Comparison of ENCODE assay signal across 14 mouse cellular contexts in genomic region chr16:77760479-77760878, GRCm38 (mm10).
DNase-seq lines count a peak whose midpoint lies in the region; ATAC-seq and TF ChIP-seq lines count a peak whose summit lies in the region.
"Had no signal": no experiment of that assay in that cellular context is flagged by ENCODE, and none has a peak within 500 bp of the region (broad histone marks: within the 10 kb centered on the region; RNA-seq: fewer than 3 reads in every experiment).

No protein-coding gene starts in this region.

- peak; percentile 72 for ATAC-seq in hindbrain, embryonic 15.5 days (ENCODE audit: low FRiP score, low read depth)
- ATAC-seq in neural tube, embryonic 14.5 days (ENCODE audit: low read depth): peak; percentile 53; the same call in 1 of the 2 replicates
- no peak for ATAC-seq in granulocyte monocyte progenitor cell, adult 5-6 weeks (replicated peaks; ENCODE audit: poor library complexity, severe bottlenecking)
- ATAC-seq: intestine, postnatal 0 days; liver, postnatal 0 days had no signal

- H3K4me1 ChIP-seq in hindbrain, embryonic 15.5 days (replicated peaks): peaks cover 21% of the 10 kb centered on the region
- H3K4me1 ChIP-seq in neural tube, embryonic 14.5 days (ENCODE audit: control insufficient read depth, insufficient read depth, low read length): peaks cover 9% of the 10 kb centered on the region; the same call in 1 of the 2 replicates
- H3K4me1 ChIP-seq: limb, embryonic 13.5 days had no signal

- WGBS in hindbrain, embryonic 15.5 days: 45% methylated on average over 4 of the region's 4 CpGs
- 38% methylated on average over 4 of the region's 4 CpGs for WGBS in neural tube, embryonic 14.5 days

- intact Hi-C loops in left cerebral cortex, adult 2 months (cut with DNase I): no loop called here
- intact Hi-C loops in left cerebral cortex, postnatal 14 days (cut with DNase I): no loop called here

- H3K4me2 ChIP-seq in hindbrain, embryonic 15.5 days: peak overlapping the region; percentile 46
- H3K4me2 ChIP-seq in neural tube, embryonic 14.5 days (ENCODE audit: low read depth, low read length): peak overlapping the region; percentile 35; the same call in 1 of the 2 replicates
- H3K4me2 ChIP-seq: limb, embryonic 13.5 days had no signal

- no peak for DNase-seq in left cerebral cortex, adult 2 months (ENCODE audit: extremely low spot score in 1 of 2, low spot score in 2 of 2)
- no peak for DNase-seq in left cerebral cortex, postnatal 14 days (ENCODE audit: low spot score in 2 of 2)
- peak; percentile 80 for DNase-seq in fat pad, adult 2 months (ENCODE audit: extremely low read depth, low read depth, low spot score)
- no peak for DNase-seq in gastrocnemius, postnatal 25 days
- DNase-seq: liver, postnatal 0 days; retina, postnatal 1 day; spleen, adult 18-20 months; thymus, adult 18-20 months had no signal

- no peaks in the 10 kb centered on the region for H3K36me3 ChIP-seq in hindbrain, embryonic 15.5 days
- H3K36me3 ChIP-seq in neural tube, embryonic 14.5 days (ENCODE audit: control insufficient read depth, insufficient read depth, low read length): no peaks in the 10 kb centered on the region
- H3K36me3 ChIP-seq: limb, embryonic 13.5 days had no signal

- no peaks in the 10 kb centered on the region for H3K9me3 ChIP-seq in hindbrain, embryonic 15.5 days
- no peaks in the 10 kb centered on the region for H3K9me3 ChIP-seq in neural tube, embryonic 14.5 days (ENCODE audit: control insufficient read depth, low read length)
- H3K9me3 ChIP-seq: limb, embryonic 13.5 days had no signal

- 0 out of 2 replicates have a peak overlapping the region, but pooled peaks have one; percentile 9 for H3K27ac ChIP-seq in left cerebral cortex, adult 2 months
- H3K27ac ChIP-seq in hindbrain, embryonic 15.5 days (replicated peaks): peak overlapping the region; percentile 88
- peak overlapping the region; percentile 89 for H3K27ac ChIP-seq in neural tube, embryonic 14.5 days (ENCODE audit: low read depth, low read length)
- H3K27ac ChIP-seq: limb, embryonic 13.5 days had no signal

- no peaks in the 10 kb centered on the region for H3K27me3 ChIP-seq in hindbrain, embryonic 15.5 days
- H3K27me3 ChIP-seq in neural tube, embryonic 14.5 days (ENCODE audit: control insufficient read depth, insufficient read depth, low read length): no peaks in the 10 kb centered on the region
- H3K27me3 ChIP-seq: limb, embryonic 13.5 days had no signal

- H3K9ac ChIP-seq in hindbrain, embryonic 15.5 days: no peak overlapping the region
- H3K9ac ChIP-seq in neural tube, embryonic 14.5 days (replicated peaks; ENCODE audit: low read depth, low read length): no peak overlapping the region
- H3K9ac ChIP-seq: limb, embryonic 13.5 days; liver, postnatal 0 days had no signal

- TF ChIP-seq CTCF in left cerebral cortex, adult 2 months (IDR thresholded peaks at IDR 0.05): no peak

- no peak overlapping the region for H3K4me3 ChIP-seq in left cerebral cortex, adult 2 months
- no peak overlapping the region for H3K4me3 ChIP-seq in hindbrain, embryonic 15.5 days
- H3K4me3 ChIP-seq in neural tube, embryonic 14.5 days (ENCODE audit: low read depth, low read length): no peak overlapping the region
- H3K4me3 ChIP-seq: limb, embryonic 13.5 days; myocyte had no signal

Comparison
In these comparisons a context has a peak if more than half of its experiments do, and no peak if none do; other contexts are left out.
1. H3K27ac ChIP-seq: peak in every context shown above with its lines; median percentile 89 in neural tube, embryonic 14.5 days; 88 in hindbrain, embryonic 15.5 days; 9 in left cerebral cortex, adult 2 months.